Mouse (Mus musculus) megakaryocyte, adult 5-6 weeks (primary cell): ENCODE results near the gene Celf3. TPM values are rescaled to one million over a fixed set of nuclear protein-coding genes. Genes with fewer than 3 reads are reported as not detected.

Source experiments
- ATAC-seq: 2 replicates; pipeline ENCODE4 v1.8.0; 2016; ENCODE audit warnings: mild to moderate bottlenecking, inconsistent platforms; ENCODE audit not compliant: poor library complexity, severe bottlenecking
- total RNA-seq, 2 experiments: library from RNA; stranded (forward) in 1 of 2; stranded (reverse) in 1 of 2; fragments of 153-499, 151-499 nt in 1 of 2; fragments of 221-1000, 200-1000 nt in 1 of 2; gene quantifications; 2 replicates each; pipeline versions ENCODE4 v1.2.3 to v1.2.4; 2015 to 2017

Gene Celf3
- total RNA-seq (2015): not detected in 2 replicates
- total RNA-seq (2017): not detected in 2 replicates

DNA sequence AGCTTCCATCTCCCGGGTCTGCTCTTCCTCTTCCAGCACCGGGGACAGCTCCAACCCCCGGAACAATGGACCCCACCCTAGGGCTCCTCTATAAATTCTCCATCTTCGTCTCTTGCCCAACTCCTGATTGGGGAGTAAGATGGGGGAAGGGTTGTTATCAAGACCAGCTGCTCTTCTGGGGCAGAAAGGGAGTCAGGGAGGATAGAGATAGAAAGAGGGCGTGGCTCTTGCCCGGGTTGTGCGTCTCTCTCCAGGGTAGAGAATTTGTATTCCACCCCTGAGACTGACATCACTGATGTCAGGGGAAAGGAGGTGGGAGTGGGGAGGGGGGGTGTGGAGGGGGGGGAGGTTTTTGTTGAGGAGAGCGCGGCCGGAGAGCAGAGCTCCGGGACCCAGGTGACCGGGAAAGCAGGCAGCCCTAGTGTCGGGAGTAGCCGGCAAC, at the start of gene Celf3:
Gene Celf3 (plus strand): TSS at position 315 of the 442 bp plus-strand sequence.
- no peak for ATAC-seq

DNA sequence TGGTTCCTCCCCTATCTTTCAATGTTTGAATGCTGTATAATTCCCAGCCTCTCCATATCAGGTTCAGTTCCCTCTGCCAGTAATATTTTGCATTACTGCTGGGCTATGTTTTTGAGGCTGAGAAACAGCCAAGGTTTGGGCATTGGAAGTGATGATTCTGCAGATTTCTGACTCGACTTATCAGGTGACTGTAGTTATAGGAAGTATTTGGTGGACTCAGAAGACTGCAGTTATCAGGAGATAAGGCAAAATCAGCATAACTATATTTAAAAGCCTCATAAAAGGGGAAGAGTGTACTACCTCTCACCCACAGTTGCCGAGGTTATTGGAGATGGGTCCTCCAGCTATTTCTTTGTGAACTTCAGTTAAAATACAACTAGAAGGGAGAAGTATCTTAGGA, 47.1 kb upstream of the Celf3 start:
- no peak for ATAC-seq

DNA sequence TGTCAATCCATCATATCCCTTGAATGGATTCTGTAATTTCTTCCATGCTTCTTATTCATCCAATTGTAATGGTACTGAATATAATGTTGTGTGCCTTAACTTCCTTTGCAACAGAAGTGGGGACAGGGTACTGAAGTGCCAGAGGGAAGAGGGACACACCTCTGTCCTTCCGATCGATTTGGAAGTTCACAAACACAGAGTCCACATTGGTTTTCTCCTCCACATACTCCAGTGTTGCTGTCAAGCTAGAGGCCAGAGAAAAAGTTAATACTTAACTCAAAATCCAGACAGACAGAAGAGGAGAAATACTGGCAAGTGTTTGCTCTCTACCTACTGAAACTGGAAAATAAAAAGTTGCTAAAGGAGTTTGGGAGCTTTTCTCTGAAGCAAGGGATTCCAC, 43.8 kb upstream of the Celf3 start:
- ATAC-seq: no peak

DNA sequence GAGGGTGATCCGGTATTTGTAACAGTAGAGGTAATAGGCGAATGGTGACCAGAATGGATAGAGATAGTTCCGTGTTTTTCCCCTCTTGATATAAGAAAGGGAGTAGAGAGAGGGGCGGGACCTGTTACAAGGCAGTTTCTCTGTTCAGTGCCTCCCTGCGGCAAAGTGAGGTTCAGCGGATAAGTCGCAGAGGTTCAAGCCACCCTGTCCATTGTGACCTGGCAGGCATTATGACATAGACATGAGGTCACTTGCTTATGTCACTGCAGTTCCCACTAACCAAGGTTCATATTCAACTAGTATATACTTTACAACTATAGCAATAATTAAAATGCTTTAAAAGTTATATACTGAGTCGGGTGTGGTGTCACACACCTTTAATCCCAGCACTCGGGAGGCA, 41.7 kb upstream of the Celf3 start:
- no peak for ATAC-seq

DNA sequence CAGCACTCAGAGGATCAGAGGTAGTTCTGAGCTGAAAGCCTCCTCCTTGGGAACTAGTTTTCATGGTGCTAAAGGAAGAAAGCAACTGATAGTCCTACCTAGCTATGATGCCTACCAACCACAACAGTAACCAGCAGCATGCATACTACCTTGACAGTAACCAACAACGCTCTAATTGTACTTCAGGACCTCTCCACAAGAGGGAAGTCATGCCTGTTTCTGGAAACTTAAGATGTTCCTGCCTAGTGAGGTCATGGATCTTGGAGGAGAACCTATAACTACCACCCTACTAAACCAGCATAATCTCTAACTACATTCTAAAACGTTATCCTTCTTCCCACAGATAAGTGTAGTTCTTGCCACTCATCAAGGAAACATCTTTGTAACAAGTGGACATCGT, 36.9 kb upstream of the Celf3 start:
- ATAC-seq: no peak

DNA sequence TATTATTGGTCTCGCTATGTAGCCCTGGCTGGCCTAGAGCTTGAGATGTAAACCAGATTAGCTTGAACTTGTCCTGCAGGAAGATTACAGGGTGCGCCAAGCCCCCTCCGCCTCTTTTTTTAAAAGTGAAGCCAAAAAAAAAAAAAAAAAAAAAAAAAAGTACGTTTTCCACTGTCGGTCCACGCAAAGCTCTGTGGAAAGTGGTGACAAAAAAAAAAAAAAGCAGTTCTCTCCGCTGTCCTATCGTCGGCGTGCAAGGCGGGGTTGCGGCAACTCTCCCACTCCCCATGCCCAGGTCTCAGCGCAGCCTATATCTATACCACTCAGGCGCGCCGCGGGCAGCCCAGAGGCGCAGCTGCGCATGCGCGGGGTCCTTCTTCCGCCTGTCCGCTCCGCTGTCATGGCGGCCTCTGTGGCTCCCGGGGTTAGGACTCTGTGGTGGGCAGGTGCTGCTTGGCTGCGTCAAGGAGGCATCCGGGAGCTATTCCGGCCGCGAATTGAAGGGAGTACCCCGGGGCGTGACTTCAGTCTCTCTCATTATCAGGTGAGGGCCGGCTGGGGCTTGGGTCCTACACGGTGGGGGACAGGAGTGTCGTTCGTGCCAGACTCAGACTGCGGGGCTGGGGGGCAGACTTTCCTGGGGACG, 35.0 kb upstream of the Celf3 start, which contains the start of gene Mrpl9:
Gene Mrpl9 (plus strand): TSS at position 368 of the 646 bp plus-strand sequence.
- ATAC-seq: peak; percentile 98

DNA sequence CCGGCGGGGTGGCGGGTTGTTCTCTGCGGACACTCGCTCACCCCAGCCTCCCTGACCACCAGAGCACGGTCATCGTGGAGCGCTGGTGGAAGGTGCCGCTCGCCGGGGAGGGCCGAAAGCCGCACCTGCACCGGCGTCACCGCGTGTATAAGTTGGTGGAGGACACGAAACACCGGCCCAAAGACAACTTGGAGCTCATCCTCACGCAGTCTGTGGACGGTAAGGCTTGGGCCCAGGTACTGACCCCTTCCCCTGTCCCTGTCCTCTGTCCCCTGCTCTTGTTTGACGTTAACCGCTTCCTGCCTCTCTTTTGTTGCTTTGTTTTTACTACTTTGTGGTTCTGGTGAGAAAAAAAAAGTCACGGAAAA, 34.5 kb upstream of the Celf3 start, which contains the start of gene Oaz3:
Gene Oaz3 (minus strand): TSS at position 319 of the 368 bp plus-strand sequence.
- no peak for ATAC-seq

DNA sequence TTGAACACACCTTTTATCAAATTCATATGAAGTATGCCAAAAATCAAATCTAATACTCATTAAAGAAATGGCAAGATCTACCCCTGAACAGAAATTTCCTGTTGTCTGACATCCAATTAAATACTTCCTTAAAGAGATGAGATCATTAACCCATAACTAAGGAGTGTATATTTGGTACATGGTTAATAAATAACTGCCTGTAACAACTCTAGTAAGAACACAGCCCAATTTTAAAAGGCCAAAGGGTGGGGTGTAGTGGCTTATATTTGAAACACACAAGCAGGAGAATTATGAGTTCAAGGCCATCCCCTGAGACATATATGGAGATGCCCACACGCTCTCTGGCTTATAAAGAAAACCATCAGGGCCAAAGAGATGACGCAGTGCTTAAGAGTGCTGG, 28.7 kb upstream of the Celf3 start:
- ATAC-seq: no peak

DNA sequence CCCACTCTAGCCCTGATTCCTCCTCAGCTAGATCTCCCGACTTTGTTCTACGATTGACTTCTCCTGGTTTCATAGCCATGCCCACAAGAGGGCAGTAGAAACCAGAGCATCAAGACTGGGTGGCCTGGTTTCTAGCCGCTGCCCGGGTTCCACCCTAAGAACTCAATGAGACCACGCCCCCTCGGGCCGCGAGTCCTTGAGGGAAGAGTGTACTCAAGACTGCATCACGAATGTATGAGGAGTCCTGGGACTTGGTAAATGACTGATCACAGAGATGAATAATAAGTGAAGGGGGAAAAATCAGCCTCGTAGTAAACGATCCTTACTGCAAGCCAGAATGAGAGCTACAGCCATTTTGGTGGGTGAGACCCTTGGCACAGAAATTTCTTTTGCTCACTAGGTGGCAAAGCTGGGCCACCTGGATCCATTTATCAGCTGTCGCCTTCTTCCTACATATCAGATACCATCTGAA, 21.5 kb upstream of the Celf3 start:
- ATAC-seq: peak; percentile 99

DNA sequence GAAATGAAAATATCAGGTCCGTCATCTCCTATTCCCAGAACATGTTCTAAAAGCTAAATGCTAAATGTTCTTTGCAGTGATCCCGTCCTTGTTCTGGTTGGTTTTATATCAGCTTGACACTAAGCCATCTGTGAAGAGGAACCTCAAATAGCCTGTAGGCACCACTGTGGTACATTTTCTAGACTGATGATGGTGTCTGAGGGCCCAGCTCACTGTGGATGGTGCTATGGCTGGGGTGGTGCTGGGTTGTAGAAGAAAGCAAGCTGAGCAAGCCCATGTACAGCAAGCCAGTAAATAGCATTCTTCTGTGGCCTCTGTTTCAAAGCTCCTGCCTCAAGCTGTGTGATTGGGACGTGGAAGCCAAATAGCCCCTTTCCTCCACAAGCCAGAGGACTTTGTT, 21.0 kb upstream of the Celf3 start:
- no peak for ATAC-seq

DNA sequence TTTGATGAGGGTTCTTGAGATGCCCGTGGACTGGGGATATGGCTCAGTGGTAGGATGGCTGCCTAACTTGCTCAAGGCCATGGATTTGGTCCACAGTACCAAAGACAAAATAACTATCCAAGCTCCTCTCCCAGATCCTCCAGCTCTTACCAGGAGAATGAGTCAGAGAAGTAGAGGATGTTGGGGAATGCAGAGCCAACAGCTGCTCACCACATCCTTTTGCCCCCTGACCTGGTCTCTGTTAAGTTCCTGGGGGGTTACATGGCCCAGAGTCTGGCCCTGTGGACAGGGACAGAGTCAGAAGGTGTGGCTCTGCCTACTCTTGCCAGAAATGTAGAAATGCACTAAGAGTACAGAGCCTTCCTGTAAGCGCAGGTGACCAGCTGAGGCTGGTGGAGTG, 18.3 kb upstream of the Celf3 start:
- no peak for ATAC-seq

DNA sequence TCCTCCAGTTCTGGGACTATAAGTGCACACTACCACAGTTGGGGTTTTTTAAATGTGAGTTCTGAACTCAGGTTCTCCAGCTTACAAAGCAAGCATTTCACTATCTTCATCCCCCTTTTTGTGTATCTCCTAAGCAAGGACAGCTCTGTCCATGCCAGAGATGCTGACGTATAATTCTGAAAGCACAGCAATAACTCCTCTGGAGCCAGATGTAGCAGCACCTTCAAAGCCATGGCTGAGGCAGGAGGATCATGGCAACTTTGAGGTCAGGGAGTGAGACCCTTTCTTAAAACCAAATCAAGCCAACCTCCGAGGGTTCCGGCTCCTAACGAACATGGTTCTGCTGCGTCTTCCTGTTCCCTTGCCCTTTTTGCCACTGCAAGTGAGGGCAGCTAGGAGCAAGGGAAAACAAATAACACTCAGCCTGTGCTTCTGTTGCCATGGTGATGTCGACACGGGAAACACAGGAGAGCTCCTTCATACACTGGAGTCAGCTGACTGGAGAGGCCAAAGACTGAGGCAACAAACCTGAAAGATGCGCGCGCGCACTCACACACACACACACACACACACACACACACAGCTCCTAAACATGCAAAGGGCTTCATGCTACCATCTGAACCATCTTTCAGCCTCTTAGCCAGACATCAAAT, 14.0 kb upstream of the Celf3 start:
- ATAC-seq: no peak

DNA sequence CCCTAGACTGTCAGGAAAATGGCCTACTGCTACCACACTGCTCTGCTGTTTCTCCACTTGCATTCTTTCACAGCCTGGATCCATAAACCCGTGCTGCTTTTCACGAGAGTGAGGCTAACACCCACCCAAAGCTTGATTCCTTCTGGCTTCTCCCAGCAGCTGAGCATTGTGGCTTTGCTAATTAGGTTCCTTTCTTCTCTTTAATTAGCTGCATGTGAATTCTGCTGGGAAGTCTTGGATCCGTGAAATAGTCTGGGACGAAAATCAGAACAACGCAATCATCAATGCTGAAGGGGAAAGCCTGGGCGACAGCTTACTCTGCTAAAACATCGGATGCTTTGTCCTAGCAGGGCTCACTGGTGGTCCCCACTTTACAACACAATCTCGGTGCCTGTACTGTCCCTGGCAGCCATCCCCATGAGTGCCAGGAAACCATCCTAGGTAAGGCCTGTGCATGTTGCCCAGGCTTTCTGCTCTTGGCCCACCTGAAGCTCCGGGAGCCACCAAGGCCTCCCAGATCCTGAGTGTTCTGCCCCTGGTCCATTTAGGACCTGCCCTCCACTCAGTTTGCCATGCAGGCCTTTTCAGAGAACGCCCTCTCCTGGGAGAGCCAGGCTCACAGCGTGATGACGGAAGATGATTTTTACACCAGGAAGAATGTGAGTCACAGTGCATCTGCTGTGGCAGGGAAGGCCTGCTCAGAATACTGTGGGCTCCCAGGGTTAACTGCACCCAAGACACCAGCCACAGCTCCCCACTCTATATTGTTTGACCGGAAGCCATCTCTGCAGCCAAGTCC, 12.3 kb upstream of the Celf3 start:
- ATAC-seq: no peak

DNA sequence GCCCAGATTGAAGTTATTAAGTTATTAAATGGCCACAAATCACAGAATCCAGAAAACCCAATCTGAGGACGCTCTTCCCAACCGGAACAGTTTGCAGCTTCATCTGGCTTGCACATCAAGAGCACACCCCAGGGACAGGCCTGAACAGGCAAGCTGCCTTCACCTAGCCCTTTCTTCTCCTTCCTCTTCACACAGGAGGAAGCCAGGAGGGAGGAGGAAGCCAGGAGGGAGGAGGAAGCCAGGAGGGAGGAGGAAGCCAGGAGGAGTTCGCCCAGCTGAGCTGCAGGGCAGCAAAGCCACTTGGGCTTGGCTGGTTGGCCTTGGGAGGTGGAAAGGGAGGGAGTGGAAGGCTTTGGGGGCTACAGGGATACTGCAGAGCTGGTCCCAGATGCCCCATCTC, 9.2 kb upstream of the Celf3 start:
- ATAC-seq: no peak; the same call in 1 of the 2 replicates

DNA sequence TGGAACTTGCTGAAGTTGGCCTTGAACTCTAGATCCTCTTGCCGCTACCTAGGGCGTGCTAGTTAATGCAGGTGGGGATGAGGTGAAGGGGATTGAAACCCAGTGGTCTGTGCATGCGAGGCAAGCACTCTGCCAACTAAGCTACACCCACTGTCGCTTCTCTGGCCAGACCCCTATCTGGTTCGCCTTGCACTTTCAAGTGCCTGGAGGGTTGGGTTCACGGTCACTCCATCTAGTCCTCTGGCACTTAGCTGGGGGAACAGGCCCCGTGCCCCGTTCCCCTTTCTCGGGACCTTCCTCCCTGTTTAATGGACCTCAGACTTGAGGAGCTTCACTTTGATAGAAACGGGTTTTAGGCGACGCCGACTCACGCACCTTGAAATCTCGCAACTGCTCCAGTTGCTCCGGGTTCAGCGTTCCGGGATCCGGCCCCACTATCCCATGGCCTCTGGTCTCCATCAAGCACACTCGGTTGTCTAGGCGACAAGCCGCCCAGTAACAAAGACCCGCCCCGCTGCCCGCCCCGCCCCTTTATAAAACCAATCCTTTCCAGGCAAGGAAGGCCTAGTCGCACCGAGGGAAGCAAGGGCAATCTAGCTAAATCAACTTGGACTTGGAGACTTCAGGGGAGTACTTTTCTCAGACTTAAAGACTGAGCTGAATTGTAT, 5.5 kb upstream of the Celf3 start:
- no peak for ATAC-seq

DNA sequence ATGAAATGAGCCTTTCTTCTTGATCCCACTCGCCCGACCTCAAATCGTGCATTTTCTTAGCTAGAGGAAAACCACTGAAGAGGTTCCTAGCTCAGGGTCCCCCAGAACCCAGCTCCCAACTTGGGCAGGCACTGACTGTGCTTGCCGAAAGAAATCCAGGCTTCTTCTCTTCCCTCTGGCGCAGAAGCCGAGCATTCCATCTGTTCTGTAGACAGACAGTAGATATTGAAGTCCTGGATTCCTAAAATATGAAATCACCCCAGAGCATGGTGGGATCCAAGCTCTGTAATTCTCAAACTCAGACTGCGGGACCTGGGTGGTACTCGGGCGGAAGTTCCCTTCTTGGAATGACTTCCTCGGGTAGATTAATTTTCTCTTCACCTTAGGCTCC, 5.0 kb upstream of the Celf3 start:
- ATAC-seq: no peak

DNA sequence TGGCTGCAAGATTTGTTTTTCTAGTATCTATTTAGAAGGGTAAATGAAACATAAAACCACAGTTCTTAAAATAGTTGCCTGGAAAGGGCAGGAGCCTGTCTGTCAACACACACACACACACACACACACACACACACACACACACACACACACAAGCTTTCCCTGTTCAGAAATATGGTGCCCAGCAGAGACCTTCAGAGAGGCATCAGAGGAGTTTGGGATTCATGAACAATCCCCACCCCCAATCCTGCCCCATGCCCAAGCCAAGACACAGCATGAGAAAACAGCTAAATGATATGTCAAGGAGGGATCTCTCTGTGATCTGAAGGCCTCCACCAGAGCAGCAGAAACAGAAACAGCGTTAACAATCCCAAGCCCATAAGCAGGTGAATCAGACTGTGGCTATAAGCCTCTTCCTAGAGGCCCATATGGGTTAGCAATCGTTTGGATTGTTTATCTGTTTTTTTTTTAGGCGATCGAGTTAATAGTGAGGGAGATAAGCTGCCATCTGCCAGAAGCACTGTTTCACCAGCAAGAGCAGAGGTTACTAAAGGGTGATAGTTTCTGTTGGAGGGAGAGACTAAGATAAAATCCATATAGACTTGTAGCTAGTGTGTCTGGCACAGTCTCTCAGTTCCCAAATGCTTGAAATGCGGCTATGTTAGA, 4.4 kb upstream of the Celf3 start:
- ATAC-seq: no peak

DNA sequence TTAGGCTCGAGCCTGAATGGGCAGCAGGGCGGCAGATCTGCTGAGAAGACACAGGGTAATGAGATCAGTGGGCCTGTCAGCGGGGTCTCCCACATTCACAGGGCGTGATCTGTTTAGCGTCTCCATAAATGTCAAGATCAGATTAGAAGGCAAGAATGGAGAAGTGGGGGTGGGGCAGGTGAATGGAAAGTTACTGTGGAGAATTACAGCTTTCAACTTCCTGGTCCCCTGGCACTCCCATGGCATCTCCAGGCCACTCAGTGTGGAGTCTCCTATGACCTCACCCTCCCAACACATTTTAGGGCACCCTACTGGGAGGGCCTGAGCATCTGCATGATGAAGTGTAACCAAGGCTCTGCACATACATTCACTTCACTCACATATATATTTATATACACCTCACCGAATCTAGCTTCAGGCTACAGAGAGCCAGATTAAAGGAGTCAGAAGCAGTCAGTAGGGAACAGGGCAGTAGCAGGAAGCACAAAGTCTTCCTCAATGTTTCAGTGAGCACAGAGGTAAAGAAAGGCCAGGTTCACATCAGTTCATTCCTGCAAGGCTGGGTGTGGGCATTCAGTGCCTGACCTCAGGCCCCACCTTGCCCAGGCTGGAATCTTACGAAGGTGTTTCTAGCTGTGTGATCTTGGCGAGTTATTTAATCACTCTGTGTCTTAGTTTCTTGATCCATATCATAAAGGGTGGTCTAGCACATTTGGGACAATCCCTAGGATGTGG, 1.6 kb upstream of the Celf3 start:
- no peak for ATAC-seq

DNA sequence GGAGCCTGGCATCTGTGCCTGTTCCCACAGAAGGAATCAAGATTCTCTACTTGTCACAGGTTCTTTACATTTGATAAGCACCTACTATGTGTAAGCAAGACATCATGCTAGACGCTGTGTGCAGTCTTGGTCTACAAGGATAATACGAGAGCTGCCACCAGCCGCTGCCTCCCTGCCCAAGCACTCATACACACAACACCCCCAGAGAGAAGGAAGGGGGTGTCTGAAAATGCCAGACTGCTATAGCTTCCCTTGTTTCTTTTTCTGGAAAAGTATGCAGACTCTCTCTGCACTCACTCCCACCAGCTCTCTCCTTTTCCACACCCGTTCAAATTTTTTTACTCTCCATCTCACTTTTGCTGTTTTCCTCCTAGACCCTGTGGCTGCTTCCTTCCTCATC, 651 bp upstream of the Celf3 start:
- ATAC-seq: no peak

DNA sequence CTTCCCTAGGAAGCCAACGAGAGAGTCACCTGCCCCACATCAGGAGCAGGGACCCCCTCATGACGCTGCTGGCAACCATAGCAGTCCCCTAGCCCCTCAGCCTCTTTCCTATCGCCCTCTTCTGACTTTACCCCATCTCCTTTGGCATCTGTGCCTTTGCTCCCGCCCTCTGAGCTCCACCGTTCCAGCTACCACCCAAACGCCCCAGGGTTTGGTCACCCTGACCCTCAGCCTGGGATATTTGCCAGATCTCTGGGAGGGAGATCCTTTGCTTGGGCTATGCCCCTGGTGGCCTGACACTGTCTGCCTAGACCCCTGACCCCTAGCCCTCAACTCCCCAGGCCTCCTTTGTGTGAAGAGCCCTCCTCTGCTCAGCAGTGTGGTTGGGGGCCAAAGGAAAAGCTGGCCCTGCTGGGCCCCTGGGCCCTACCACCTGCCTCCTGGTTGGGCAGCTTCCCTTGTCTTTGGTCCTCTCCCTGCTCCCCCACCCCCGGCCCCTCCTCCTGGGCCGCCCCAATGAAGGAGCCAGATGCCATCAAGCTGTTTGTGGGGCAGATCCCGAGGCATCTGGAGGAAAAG, 585 bp downstream of the Celf3 start:
- ATAC-seq: no peak
